Mouse (Mus musculus) hindbrain, embryonic 14.5 days (tissue): ENCODE results near the gene Frem1. TPM values are rescaled to one million over a fixed set of nuclear protein-coding genes. Genes with fewer than 3 reads are reported as not detected.

Experiments
- ATAC-seq: fragments of 200-750 bp; cut with Nextera tagmentation; 2 replicates; pipeline ENCODE4 v1.8.0; 2017; ENCODE audit warnings: moderate number of reproducible peaks, mild to moderate bottlenecking, moderate TSS enrichment, moderate library complexity; ENCODE audit not compliant: low FRiP score
- DNase-seq: peaks from one replicate; pipeline ENCODE4 v3.0.0-alpha.2; 2015; ENCODE audit warnings: low spot score
- H3K27ac ChIP-seq: fragments of 300-500 bp; sonication (generic); 2 replicates; pipeline ENCODE4 v1.5.1; 2014; ENCODE audit warnings: mild to moderate bottlenecking, moderate library complexity
- H3K27me3 ChIP-seq: fragments of 300-500 bp; sonication (generic); 2 replicates; pipeline ENCODE4 v1.6.1; 2014; ENCODE audit warnings: mild to moderate bottlenecking, low read length, mixed read lengths; ENCODE audit not compliant: control insufficient read depth, insufficient read depth
- H3K36me3 ChIP-seq: fragments of 300-500 bp; sonication (generic); replicated peaks from 2 replicates; pipeline ENCODE4 v1.6.1; 2014; ENCODE audit not compliant: control insufficient read depth, insufficient read depth
- H3K4me1 ChIP-seq: fragments of 300-500 bp; sonication (generic); replicated peaks from 2 replicates; pipeline ENCODE4 v1.6.1; 2014; ENCODE audit warnings: antibody characterized with exemption, low read length, mixed read lengths; ENCODE audit not compliant: control insufficient read depth, insufficient read depth
- H3K4me2 ChIP-seq: fragments of 300-500 bp; sonication (generic); replicated peaks from 2 replicates; pipeline ENCODE4 v1.6.1; 2014; ENCODE audit warnings: mild to moderate bottlenecking, moderate library complexity
- H3K4me3 ChIP-seq: fragments of 300-500 bp; sonication (generic); replicated peaks from 2 replicates; pipeline ENCODE4 v1.5.1; 2014; ENCODE audit warnings: mild to moderate bottlenecking, low read length
- H3K9ac ChIP-seq: fragments of 300-500 bp; sonication (generic); 2 replicates; pipeline ENCODE4 v1.6.1; 2014
- H3K9me3 ChIP-seq: fragments of 300-500 bp; sonication (generic); 2 replicates; pipeline ENCODE4 v1.6.1; 2016; ENCODE audit warnings: low read length; ENCODE audit not compliant: control insufficient read depth
- WGBS: fragments of 180-500 bp; shearing (Covaris S2); extraction: QIAGEN DNeasy Blood & Tissue Kit; methylation state at CpG from one replicate; pipeline ENCODE4 v1.1.7; 2014; 5-methylcytosine and 5-hydroxymethylcytosine counted together
- polyA plus RNA-seq: library from polyadenylated mRNA; unstranded; fragments of >200 nt; fragmentation: Nextera tagmentation; extraction: Ambion mirVana; gene quantifications from 2 replicates; pipeline ENCODE4 v1.2.1, GENCODE M21; 2014

Frem1 gene
- polyA plus RNA-seq, 1 experiment from 2014 or later, result 3.8 TPM

- no peak overlapping the region for H3K9ac ChIP-seq
- H3K27ac ChIP-seq, result no peak overlapping the region
- no peak overlapping the region for H3K4me3 ChIP-seq
- H3K9me3 ChIP-seq, result no peaks in the 10 kb centered on the region
- H3K4me1 ChIP-seq, result no peaks in the 10 kb centered on the region
- DNase-seq (no peak), ATAC-seq (no peak)
- H3K36me3 ChIP-seq, result no peaks in the 10 kb centered on the region
- WGBS, result 77% methylated on average over 4 of the region's 4 CpGs
- H3K27me3 ChIP-seq, result no peaks in the 10 kb centered on the region
- no peak overlapping the region for H3K4me2 ChIP-seq
Observed at GRCm38 (mm10) chr4:82872548-82872947, 179.6 kb downstream of the Frem1 start.

GRCm38 (mm10) chr4:82872121-82872520 lies 180.0 kb downstream of the Frem1 start:
- H3K4me2 ChIP-seq, result no peak overlapping the region
- no peak overlapping the region for H3K27ac ChIP-seq
- H3K4me3 ChIP-seq, result no peak overlapping the region
- H3K4me1 ChIP-seq, result no peaks in the 10 kb centered on the region
- ATAC-seq (no peak), DNase-seq (no peak)
- no peaks in the 10 kb centered on the region for H3K36me3 ChIP-seq
- H3K27me3 ChIP-seq, result no peaks in the 10 kb centered on the region
- no peak overlapping the region for H3K9ac ChIP-seq
- no peaks in the 10 kb centered on the region for H3K9me3 ChIP-seq
- 21% methylated on average over 6 of the region's 6 CpGs for WGBS

GRCm38 (mm10) chr4:82870931-82871330 lies 181.2 kb downstream of the Frem1 start:
- Histone ChIP-seq H3K9ac (no peak overlapping the region), H3K9me3 (no peaks in the 10 kb centered on the region), H3K4me1 (no peaks in the 10 kb centered on the region), H3K27ac (no peak overlapping the region), H3K4me3 (no peak overlapping the region), H3K36me3 (no peaks in the 10 kb centered on the region), H3K27me3 (no peaks in the 10 kb centered on the region), H3K4me2 (no peak overlapping the region)
- WGBS, result 85% methylated on average over 6 of the region's 6 CpGs
- DNase-seq (no peak), ATAC-seq (no peak)

- Histone ChIP-seq H3K4me2 (no peak overlapping the region), H3K4me3 (no peak overlapping the region), H3K9ac (no peak overlapping the region), H3K36me3 (no peaks in the 10 kb centered on the region), H3K27ac (no peak overlapping the region), H3K9me3 (no peaks in the 10 kb centered on the region), H3K27me3 (no peaks in the 10 kb centered on the region), H3K4me1 (no peaks in the 10 kb centered on the region)
- ATAC-seq, result no peak
- WGBS, result 88% methylated on average over 5 of the region's 5 CpGs
- DNase-seq, result no peak
Observed at GRCm38 (mm10) chr4:82867731-82868445, 184.3 kb downstream of the Frem1 start.

- ATAC-seq, result no peak
- Histone ChIP-seq H3K4me1 (no peaks in the 10 kb centered on the region), H3K4me3 (no peak overlapping the region), H3K27me3 (no peaks in the 10 kb centered on the region), H3K36me3 (no peaks in the 10 kb centered on the region), H3K9ac (no peak overlapping the region), H3K4me2 (no peak overlapping the region), H3K27ac (no peak overlapping the region), H3K9me3 (no peaks in the 10 kb centered on the region)
- DNase-seq, result no peak
- whole genome bisulfite sequencing, result 70% methylated on average over 4 of the region's 4 CpGs
Observed at GRCm38 (mm10) chr4:82867111-82867510, 185.0 kb downstream of the Frem1 start.

GRCm38 (mm10) chr4:82864974-82865699 lies 187.0 kb downstream of the Frem1 start:
- H3K27me3 ChIP-seq, result no peaks in the 10 kb centered on the region
- 0 out of 2 replicates have a peak, but pooled peaks cover 2% of the 10 kb centered on the region for H3K4me1 ChIP-seq
- no peaks in the 10 kb centered on the region for H3K36me3 ChIP-seq
- no peak overlapping the region for H3K4me2 ChIP-seq
- ATAC-seq, result no peak
- no peak for DNase-seq
- H3K27ac ChIP-seq, result no peak overlapping the region
- H3K4me3 ChIP-seq, result no peak overlapping the region
- WGBS, result 83% methylated on average over 8 of the region's 8 CpGs
- no peak overlapping the region for H3K9ac ChIP-seq
- H3K9me3 ChIP-seq, result no peaks in the 10 kb centered on the region

- no peak overlapping the region for H3K9ac ChIP-seq
- no peak for ATAC-seq
- H3K9me3 ChIP-seq, result no peaks in the 10 kb centered on the region
- H3K4me1 ChIP-seq, result peaks cover 12% of the 10 kb centered on the region
- H3K27ac ChIP-seq, result no peak overlapping the region
- no peak for DNase-seq
- no peak overlapping the region for H3K4me2 ChIP-seq
- 77% methylated on average over 8 of the region's 8 CpGs for WGBS
- H3K36me3 ChIP-seq, result no peaks in the 10 kb centered on the region
- H3K27me3 ChIP-seq, result no peaks in the 10 kb centered on the region
- H3K4me3 ChIP-seq, result no peak overlapping the region
Observed at GRCm38 (mm10) chr4:82863316-82863715, 188.8 kb downstream of the Frem1 start.

- H3K4me3 ChIP-seq, result no peak overlapping the region
- 97% methylated on average over 2 of the region's 2 CpGs for WGBS
- H3K27ac ChIP-seq, result no peak overlapping the region
- no peak for ATAC-seq
- H3K4me1 ChIP-seq, result peaks cover 22% of the 10 kb centered on the region
- H3K9ac ChIP-seq, result no peak overlapping the region
- H3K9me3 ChIP-seq, result no peaks in the 10 kb centered on the region
- H3K36me3 ChIP-seq, result no peaks in the 10 kb centered on the region
- no peak for DNase-seq
- no peaks in the 10 kb centered on the region for H3K27me3 ChIP-seq
- no peak overlapping the region for H3K4me2 ChIP-seq
Observed at GRCm38 (mm10) chr4:82861451-82861850, 190.7 kb downstream of the Frem1 start.

GRCm38 (mm10) chr4:82860566-82860965 lies 191.6 kb downstream of the Frem1 start:
- Histone ChIP-seq H3K27ac (no peak overlapping the region), H3K36me3 (no peaks in the 10 kb centered on the region), H3K4me3 (no peak overlapping the region), H3K9ac (no peak overlapping the region), H3K9me3 (no peaks in the 10 kb centered on the region), H3K4me2 (no peak overlapping the region), H3K27me3 (no peaks in the 10 kb centered on the region), H3K4me1 (peaks cover 25% of the 10 kb centered on the region)
- DNase-seq, result no peak
- ATAC-seq, result no peak
- WGBS, result 45% methylated on average over 3 of the region's 3 CpGs
